Mouse (Mus musculus) embryonic fibroblast, embryonic 13.5 days (primary cell): ENCODE measurements around the gene Trim17.

ENCODE experiments used
- CTCF ChIP-seq: IDR thresholded peaks from 2 replicates; pipeline ENCODE4 v1.5.1; 2011; ENCODE audit warnings: mild to moderate bottlenecking, control low read depth, low read length, moderate library complexity, borderline replicate concordance; ENCODE audit not compliant: insufficient read depth
- POLR2A ChIP-seq: IDR thresholded peaks from 2 replicates; pipeline ENCODE4 v1.6.1; 2011; ENCODE audit warnings: low read depth, mild to moderate bottlenecking, control low read depth, low read length, moderate library complexity

DNA sequence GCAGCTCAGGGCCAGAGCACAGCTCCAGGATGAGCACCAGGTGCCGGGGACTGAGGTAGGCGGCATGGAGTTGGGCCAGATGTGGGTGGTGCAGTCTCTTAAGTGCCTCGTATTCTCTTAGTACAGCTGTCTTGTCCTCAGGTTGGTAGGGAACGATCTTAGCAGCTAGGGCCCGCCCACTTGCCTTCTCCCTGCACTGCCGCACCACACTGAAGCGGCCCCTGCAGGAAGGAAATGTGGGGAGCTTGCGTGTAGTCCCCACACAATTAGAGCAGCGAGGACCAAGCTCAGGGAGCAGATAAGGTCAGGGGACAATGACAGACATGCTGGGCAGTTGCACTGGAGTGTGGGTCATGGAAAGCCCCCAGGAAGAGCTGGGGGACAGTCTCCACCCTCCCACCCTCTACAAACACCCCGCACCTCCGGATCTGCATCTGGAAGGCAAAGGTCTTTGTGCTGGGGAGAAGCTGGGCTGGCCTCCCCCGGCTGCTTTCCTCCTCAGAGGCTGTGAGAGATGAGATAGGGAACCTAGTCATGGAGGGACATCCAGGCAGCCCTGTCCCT, 41.4 kb downstream of the Trim17 start:
- no peak for TF ChIP-seq CTCF
- no peak for TF ChIP-seq POLR2A
